ENCODE assay signal across 8 mouse cellular contexts in the genomic region with DNA sequence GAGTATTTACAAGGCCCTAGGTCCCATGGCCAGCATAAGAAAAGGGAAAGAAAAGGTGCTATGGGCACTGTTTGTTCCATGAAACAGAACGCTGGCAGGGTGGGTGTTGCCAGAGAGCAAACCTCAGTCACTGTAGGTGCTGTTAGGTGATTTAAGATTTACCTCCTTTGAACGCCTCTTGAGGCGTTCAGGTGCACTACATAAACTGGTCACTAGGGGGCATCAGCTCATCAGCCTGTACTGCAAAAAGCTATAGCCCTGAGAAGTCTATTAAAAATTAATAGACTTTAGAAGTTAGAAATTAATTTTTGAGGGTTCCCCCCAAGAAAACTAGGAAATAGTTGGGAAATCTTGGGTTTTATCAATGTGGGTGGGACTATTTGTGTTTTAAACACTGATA. TPM values are rescaled to one million over a fixed set of nuclear protein-coding genes. Genes with fewer than 3 reads are reported as not detected.
DNase-seq lines count a peak whose midpoint lies in the region; ATAC-seq and TF ChIP-seq lines count a peak whose summit lies in the region.

No protein-coding gene starts in this region.

- H3K4me2 ChIP-seq in hindbrain, embryonic 14.5 days (replicated peaks) = no peak overlapping the region
- no peak overlapping the region for H3K4me2 ChIP-seq in hindbrain, embryonic 12.5 days (replicated peaks)

- no peaks in the 10 kb centered on the region for H3K27me3 ChIP-seq in hindbrain, embryonic 14.5 days (ENCODE audit: control insufficient read depth, insufficient read depth, low read length)
- H3K27me3 ChIP-seq in hindbrain, embryonic 12.5 days = no peaks in the 10 kb centered on the region
- H3K27me3 ChIP-seq in kidney, adult 2 months (replicated peaks; ENCODE audit: control insufficient read depth, insufficient read depth, low read length) = no peaks in the 10 kb centered on the region
- no peaks in the 10 kb centered on the region for H3K27me3 ChIP-seq in limb, embryonic 10.5 days (ENCODE audit: low read depth, poor library complexity, severe bottlenecking)
- H3K27me3 ChIP-seq in thymus, adult 2 months (ENCODE audit: control insufficient read depth, insufficient read depth, low read length) = no peaks in the 10 kb centered on the region

- DNase-seq in hindbrain, embryonic 14.5 days (ENCODE audit: low spot score) = peak; percentile 93
- peak; percentile 72 for DNase-seq in adrenal gland, postnatal 25 days
- DNase-seq in kidney, adult 2 months = peak; percentile 84
- DNase-seq in limb, embryonic 10.5 days (ENCODE audit: low spot score) = peak; percentile 84
- DNase-seq in ovary, postnatal 10 days (ENCODE audit: low spot score) = peak; percentile 54
- DNase-seq in thymus, adult 2 months = peak; percentile 85

- no peak for TF ChIP-seq POLR2A in kidney, adult 2 months (IDR thresholded peaks at IDR 0.05; ENCODE audit: low read depth, low read length)
- no peak for TF ChIP-seq POLR2A in thymus, adult 2 months (IDR thresholded peaks at IDR 0.05; ENCODE audit: control insufficient read depth, extremely low read depth, insufficient read depth, low read length, poor library complexity)

- peak; percentile 79 for TF ChIP-seq CTCF in kidney, adult 2 months (conservative IDR thresholded peaks at IDR 0.05; ENCODE audit: insufficient read depth, insufficient read length, low read depth, low read length)
- no peak for TF ChIP-seq CTCF in thymus, adult 2 months (IDR thresholded peaks at IDR 0.05; ENCODE audit: borderline replicate concordance, control insufficient read depth, extremely low read depth, insufficient read depth, low read length, poor library complexity)

- H3K9me3 ChIP-seq in hindbrain, embryonic 14.5 days (ENCODE audit: control insufficient read depth, low read length) = no peaks in the 10 kb centered on the region
- H3K9me3 ChIP-seq in hindbrain, embryonic 12.5 days (replicated peaks) = no peaks in the 10 kb centered on the region
- no peaks in the 10 kb centered on the region for H3K9me3 ChIP-seq in limb, embryonic 10.5 days (replicated peaks)

- H3K4me3 ChIP-seq in hindbrain, embryonic 14.5 days (replicated peaks; ENCODE audit: low read length) = no peak overlapping the region
- no peak overlapping the region for H3K4me3 ChIP-seq in hindbrain, embryonic 12.5 days
- H3K4me3 ChIP-seq in kidney, adult 2 months (ENCODE audit: insufficient read depth, low read depth, low read length) = no peak overlapping the region
- H3K4me3 ChIP-seq in limb, embryonic 10.5 days = no peak overlapping the region
- H3K4me3 ChIP-seq in thymus, adult 2 months (ENCODE audit: control insufficient read depth, insufficient read depth, low read length) = no peak overlapping the region

- H3K27ac ChIP-seq in hindbrain, embryonic 14.5 days = no peak overlapping the region
- no peak overlapping the region for H3K27ac ChIP-seq in hindbrain, embryonic 12.5 days
- H3K27ac ChIP-seq in kidney, adult 2 months (ENCODE audit: insufficient read depth, low read depth, low read length) = no peak overlapping the region
- no peak overlapping the region for H3K27ac ChIP-seq in limb, embryonic 10.5 days
- H3K27ac ChIP-seq in thymus, adult 2 months (ENCODE audit: control insufficient read depth, insufficient read depth, low read length) = no peak overlapping the region

- 2% methylated on average over 3 of the region's 3 CpGs for WGBS in hindbrain, embryonic 14.5 days
- WGBS in hindbrain, embryonic 12.5 days = 1% methylated on average over 3 of the region's 3 CpGs
- 0% methylated on average over 3 of the region's 3 CpGs for WGBS in kidney, adult 2 months
- WGBS in limb, embryonic 10.5 days = under 1% methylated on average over 3 of the region's 3 CpGs
- WGBS in thymus, adult 2 months = 2% methylated on average over 3 of the region's 3 CpGs

- H3K9ac ChIP-seq in hindbrain, embryonic 14.5 days = no peak overlapping the region
- no peak overlapping the region for H3K9ac ChIP-seq in hindbrain, embryonic 12.5 days

- peaks cover 10% of the 10 kb centered on the region for H3K36me3 ChIP-seq in hindbrain, embryonic 14.5 days (replicated peaks; ENCODE audit: control insufficient read depth, insufficient read depth)
- 0 out of 2 replicates have a peak, but pooled peaks cover 7% of the 10 kb centered on the region for H3K36me3 ChIP-seq in hindbrain, embryonic 12.5 days
- peaks cover 2% of the 10 kb centered on the region; the same call in 1 of the 2 replicates for H3K36me3 ChIP-seq in kidney, adult 2 months (ENCODE audit: control insufficient read depth, insufficient read depth, low read length)
- H3K36me3 ChIP-seq in limb, embryonic 10.5 days = peaks cover 13% of the 10 kb centered on the region
- H3K36me3 ChIP-seq in thymus, adult 2 months (ENCODE audit: control insufficient read depth, insufficient read depth, low read length) = peaks cover 3% of the 10 kb centered on the region

- no peaks in the 10 kb centered on the region; the same call in 1 of the 2 replicates for H3K4me1 ChIP-seq in hindbrain, embryonic 14.5 days (replicated peaks; ENCODE audit: control insufficient read depth, insufficient read depth, low read length)
- peaks cover 13% of the 10 kb centered on the region for H3K4me1 ChIP-seq in hindbrain, embryonic 12.5 days
- H3K4me1 ChIP-seq in kidney, adult 2 months (ENCODE audit: control insufficient read depth, insufficient read depth, low read length) = peaks cover 6% of the 10 kb centered on the region; the same call in 1 of the 2 replicates
- peaks cover 37% of the 10 kb centered on the region for H3K4me1 ChIP-seq in limb, embryonic 10.5 days
- peaks cover 9% of the 10 kb centered on the region; the same call in 1 of the 2 replicates for H3K4me1 ChIP-seq in thymus, adult 2 months (replicated peaks; ENCODE audit: control insufficient read depth, insufficient read depth, low read length)

- no peak for ATAC-seq in hindbrain, embryonic 14.5 days (ENCODE audit: low FRiP score)
- no peak for ATAC-seq in hindbrain, embryonic 12.5 days (ENCODE audit: low FRiP score)
- peak; percentile 72 for ATAC-seq in erythroblast, adult 5-6 weeks (replicated peaks; ENCODE audit: low FRiP score, poor library complexity, severe bottlenecking)

RNA-seq across cellular contexts. Expression of a gene that starts 3.0 kb away (rescaled TPM):
- polyA plus RNA-seq in hindbrain, embryonic 14.5 days (2014; fragmentation: Nextera tagmentation; extraction: Ambion mirVana) = 57.7 and 66.6 TPM in 2 replicates
- 42.8 and 54.3 TPM in 2 replicates for polyA plus RNA-seq in hindbrain, embryonic 12.5 days (2016; fragmentation: Nextera tagmentation; extraction: Ambion mirVana)
- total RNA-seq in adrenal gland, postnatal 25 days (2021) = 66.2 and 75.2 TPM in 2 replicates
- 0.38 and 4.0 TPM in 2 replicates for total RNA-seq in erythroblast, adult 5-6 weeks (2015; ENCODE audit: low replicate concordance)
- 0.84 TPM in 1 of 2 replicates, not detected in the other for total RNA-seq in erythroblast, adult 5-6 weeks (2017; ENCODE audit: low replicate concordance)
- polyA plus RNA-seq in kidney, adult 2 months (2012; rRNA removed) = 7.8 and 9.5 TPM in 2 replicates
- polyA plus RNA-seq in limb, embryonic 10.5 days (2016; fragmentation: Nextera tagmentation; extraction: Ambion mirVana) = 19.8 and 20.1 TPM in 2 replicates
- polyA plus RNA-seq in thymus, adult 2 months (2012; rRNA removed) = 14.3 and 24.9 TPM in 2 replicates

RNA-seq across cellular contexts. Expression of a gene that starts 30.0 kb away (rescaled TPM):
- 178 and 185 TPM in 2 replicates for polyA plus RNA-seq in hindbrain, embryonic 14.5 days (2014; fragmentation: Nextera tagmentation; extraction: Ambion mirVana)
- 265 and 269 TPM in 2 replicates for polyA plus RNA-seq in hindbrain, embryonic 12.5 days (2016; fragmentation: Nextera tagmentation; extraction: Ambion mirVana)
- 150 and 162 TPM in 2 replicates for total RNA-seq in adrenal gland, postnatal 25 days (2021)
- total RNA-seq in erythroblast, adult 5-6 weeks (2015; ENCODE audit: low replicate concordance) = 105 and 154 TPM in 2 replicates
- total RNA-seq in erythroblast, adult 5-6 weeks (2017; ENCODE audit: low replicate concordance) = 128 and 220 TPM in 2 replicates
- 9.9 and 18.8 TPM in 2 replicates for polyA plus RNA-seq in kidney, adult 2 months (2012; rRNA removed)
- 343 and 349 TPM in 2 replicates for polyA plus RNA-seq in limb, embryonic 10.5 days (2016; fragmentation: Nextera tagmentation; extraction: Ambion mirVana)
- 20.0 and 23.3 TPM in 2 replicates for polyA plus RNA-seq in thymus, adult 2 months (2012; rRNA removed)
